Mouse (Mus musculus): ENCODE data around the gene Ece1.

- no peak for TF ChIP-seq POLR2A (IDR thresholded peaks at IDR 0.05; ENCODE audit: low read depth, low read length)
- no peak for TF ChIP-seq CTCF (conservative IDR thresholded peaks at IDR 0.05; ENCODE audit: insufficient read depth, insufficient read length, low read depth, low read length)
These were observed 122.7 kb downstream of the Ece1 start for GRCm38 (mm10) chr4:137984746-137985145.
